Mouse (Mus musculus) hindbrain, embryonic 11.5 days (tissue): Measurements from ENCODE around the gene Psd. TPM values are rescaled to one million over a fixed set of nuclear protein-coding genes. Genes with fewer than 3 reads are reported as not detected.

Experiments used
- ATAC-seq: fragments of 200-750 bp; cut with Nextera tagmentation; 2 replicates; pipeline ENCODE4 v1.8.0; 2017; ENCODE audit warnings: mild to moderate bottlenecking, moderate TSS enrichment, moderate library complexity; ENCODE audit not compliant: low FRiP score
- DNase-seq: peaks from one replicate; pipeline ENCODE4 v3.0.0-alpha.2; 2015; ENCODE audit warnings: low spot score
- H3K27ac ChIP-seq: fragments of 300-500 bp; sonication (generic); 2 replicates; pipeline ENCODE4 v1.5.1; 2014; ENCODE audit warnings: mild to moderate bottlenecking, low read depth, low read length
- H3K27me3 ChIP-seq: fragments of 300-500 bp; sonication (generic); 2 replicates; pipeline ENCODE4 v1.6.1; 2014; ENCODE audit warnings: mild to moderate bottlenecking, low read length, moderate library complexity, mixed read lengths; ENCODE audit not compliant: control insufficient read depth, insufficient read depth
- H3K36me3 ChIP-seq: fragments of 300-500 bp; sonication (generic); 2 replicates; pipeline ENCODE4 v1.6.1; 2014; ENCODE audit warnings: mild to moderate bottlenecking, low read length, moderate library complexity, mixed read lengths; ENCODE audit not compliant: control insufficient read depth, insufficient read depth
- H3K4me1 ChIP-seq: fragments of 300-500 bp; sonication (generic); replicated peaks from 2 replicates; pipeline ENCODE4 v1.6.1; 2014; ENCODE audit warnings: low read length, mixed read lengths; ENCODE audit not compliant: control insufficient read depth, insufficient read depth
- H3K4me2 ChIP-seq: fragments of 300-500 bp; sonication (generic); replicated peaks from 2 replicates; pipeline ENCODE4 v1.6.1; 2014; ENCODE audit warnings: mild to moderate bottlenecking, low read depth, low read length
- H3K4me3 ChIP-seq: fragments of 300-500 bp; sonication (generic); 2 replicates; pipeline ENCODE4 v1.5.1; 2014; ENCODE audit warnings: low read depth, low read length
- H3K9ac ChIP-seq: fragments of 300-500 bp; sonication (generic); 2 replicates; pipeline ENCODE4 v1.6.1; 2014; ENCODE audit warnings: low read depth, low read length
- H3K9me3 ChIP-seq: fragments of 300-500 bp; sonication (generic); 2 replicates; pipeline ENCODE4 v1.6.1; 2016; ENCODE audit warnings: low read length; ENCODE audit not compliant: control insufficient read depth
- WGBS: fragments of 180-500 bp; shearing (Covaris S2); extraction: QIAGEN DNeasy Blood & Tissue Kit; methylation state at CpG from one replicate; pipeline ENCODE4 v1.1.7; 2014; 5-methylcytosine and 5-hydroxymethylcytosine counted together
- polyA plus RNA-seq: library from polyadenylated mRNA; unstranded; fragments of >200 nt; fragmentation: Nextera tagmentation; extraction: Ambion mirVana; gene quantifications from 2 replicates; pipeline ENCODE4 v1.2.1, GENCODE M21; 2014

Psd gene
- polyA plus RNA-seq, 1 experiment from 2014 or later, result 11.9 TPM

DNA sequence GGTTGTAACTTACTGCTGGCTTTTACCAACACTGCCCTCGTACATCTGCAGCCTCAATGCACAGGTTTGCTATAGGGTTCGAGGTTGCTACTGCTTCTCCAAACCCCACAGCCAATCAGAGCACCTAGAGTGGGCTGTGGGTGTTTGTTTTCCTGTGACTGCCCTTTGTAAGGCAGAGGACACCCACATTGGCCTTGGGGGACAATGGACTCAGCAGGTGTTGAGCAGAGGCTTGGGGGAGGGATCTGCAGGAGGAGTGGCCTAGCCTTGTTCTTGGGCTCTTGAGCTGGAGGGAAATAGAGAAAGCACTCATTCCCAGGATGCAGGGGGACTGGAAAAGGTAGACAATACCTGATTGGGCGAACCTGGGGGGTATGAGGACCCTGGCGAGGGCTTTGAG is 31.4 kb upstream of the Psd start:
- Histone ChIP-seq H3K9ac (no peak overlapping the region), H3K27ac (no peak overlapping the region)
- WGBS, result 50% methylated on average over 4 of the region's 4 CpGs

DNA sequence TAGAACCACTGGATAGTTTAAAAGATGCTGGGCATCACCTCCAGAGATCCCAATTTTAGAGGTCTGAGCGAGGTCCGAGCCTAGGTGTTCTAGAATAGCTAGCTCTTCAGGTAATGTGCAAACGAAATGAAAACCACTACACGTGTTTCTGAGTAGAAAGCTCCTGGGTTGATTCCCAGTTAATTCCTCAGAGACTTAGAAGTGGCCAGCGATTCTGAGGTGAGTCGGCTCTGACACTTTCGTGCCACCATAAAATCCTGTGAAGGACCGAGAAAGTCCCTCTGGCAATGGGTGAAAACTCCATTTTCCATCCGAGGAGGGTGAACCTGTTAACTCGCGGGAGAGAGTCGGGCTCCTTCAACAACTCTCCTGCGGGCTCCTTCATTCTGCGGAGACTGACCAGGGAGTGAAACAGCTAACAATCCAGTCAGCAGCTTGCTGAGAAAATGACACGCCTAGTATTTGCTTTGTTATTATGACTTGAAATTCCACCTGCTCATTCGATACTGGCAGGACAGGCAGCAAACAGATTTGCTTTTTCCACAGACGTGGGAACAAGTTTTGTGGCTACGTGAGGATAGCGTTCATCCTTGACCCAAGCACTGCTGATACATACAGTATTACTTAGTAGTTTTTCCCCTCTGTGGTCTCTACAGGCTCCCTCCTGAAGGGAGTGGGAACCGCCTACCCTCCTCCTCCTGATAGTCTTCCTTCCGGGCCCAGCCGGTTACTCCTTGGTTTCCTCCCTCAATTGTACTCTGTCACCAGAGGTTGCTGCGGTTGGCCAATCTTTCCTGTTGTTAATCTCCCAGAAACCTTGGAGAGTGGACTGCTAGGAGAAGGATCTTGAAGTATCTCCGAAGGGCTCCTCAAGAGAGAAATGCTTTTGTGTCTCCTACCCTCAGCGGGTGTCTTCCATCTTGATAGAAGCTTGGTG is 30.7 kb upstream of the Psd start:
- H3K4me2 ChIP-seq, result peak overlapping the region; percentile 52
- 20% methylated on average over 25 of the region's 25 CpGs for WGBS
- no peaks in the 10 kb centered on the region for H3K4me1 ChIP-seq
- H3K4me3 ChIP-seq, result peak overlapping the region; percentile 36; the same call in 1 of the 2 replicates
- H3K9me3 ChIP-seq, result no peaks in the 10 kb centered on the region
- ATAC-seq, result no peak
- peak; percentile 21 for DNase-seq
- H3K36me3 ChIP-seq, result no peaks in the 10 kb centered on the region
- no peak overlapping the region for H3K27ac ChIP-seq
- no peak overlapping the region; the same call in 1 of the 2 replicates for H3K9ac ChIP-seq
- H3K27me3 ChIP-seq, result peaks cover 14% of the 10 kb centered on the region; the same call in 1 of the 2 replicates

More for the DNA sequence above, 31.4 kb upstream of the Psd start:
- no peak for DNase-seq
- Histone ChIP-seq H3K4me1 (no peaks in the 10 kb centered on the region), H3K4me3 (no peak overlapping the region), H3K27me3 (peaks cover 14% of the 10 kb centered on the region; the same call in 1 of the 2 replicates), H3K9me3 (no peaks in the 10 kb centered on the region), H3K4me2 (no peak overlapping the region), H3K36me3 (no peaks in the 10 kb centered on the region)
- no peak for ATAC-seq

DNA sequence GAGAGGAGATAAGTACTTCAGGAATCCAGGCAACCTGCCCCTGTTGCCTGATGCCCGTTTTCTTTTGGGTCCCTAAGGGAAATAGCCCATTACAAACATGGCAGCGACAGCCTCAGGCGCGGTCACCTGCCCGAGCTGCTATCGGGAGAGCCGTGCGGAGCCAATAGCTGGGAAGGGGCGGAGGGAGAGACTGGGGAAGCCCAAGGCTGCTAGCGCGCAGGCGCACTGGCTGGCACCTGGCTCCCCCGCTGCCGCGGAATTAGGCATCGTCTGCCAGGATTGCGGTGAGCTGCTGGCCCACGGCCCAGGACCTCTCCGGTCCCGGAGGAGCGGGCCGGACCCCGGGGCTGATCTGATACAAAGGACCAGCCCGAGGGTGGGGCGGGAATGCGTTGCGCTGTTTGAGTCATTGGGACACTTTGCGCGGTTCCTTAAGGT is 29.8 kb upstream of the Psd start:
- H3K36me3 ChIP-seq, result no peaks in the 10 kb centered on the region
- no peaks in the 10 kb centered on the region for H3K4me1 ChIP-seq
- ATAC-seq (peak; percentile 73), DNase-seq (peak; percentile 88)
- peak overlapping the region; percentile 52 for H3K4me2 ChIP-seq
- no peak overlapping the region for H3K27ac ChIP-seq
- H3K9me3 ChIP-seq, result no peaks in the 10 kb centered on the region
- WGBS, result 0% methylated on average over 29 of the region's 29 CpGs
- peak overlapping the region; percentile 36 for H3K4me3 ChIP-seq
- H3K9ac ChIP-seq, result peak overlapping the region; percentile 42; the same call in 1 of the 2 replicates
- H3K27me3 ChIP-seq, result peaks cover 14% of the 10 kb centered on the region; the same call in 1 of the 2 replicates

DNA sequence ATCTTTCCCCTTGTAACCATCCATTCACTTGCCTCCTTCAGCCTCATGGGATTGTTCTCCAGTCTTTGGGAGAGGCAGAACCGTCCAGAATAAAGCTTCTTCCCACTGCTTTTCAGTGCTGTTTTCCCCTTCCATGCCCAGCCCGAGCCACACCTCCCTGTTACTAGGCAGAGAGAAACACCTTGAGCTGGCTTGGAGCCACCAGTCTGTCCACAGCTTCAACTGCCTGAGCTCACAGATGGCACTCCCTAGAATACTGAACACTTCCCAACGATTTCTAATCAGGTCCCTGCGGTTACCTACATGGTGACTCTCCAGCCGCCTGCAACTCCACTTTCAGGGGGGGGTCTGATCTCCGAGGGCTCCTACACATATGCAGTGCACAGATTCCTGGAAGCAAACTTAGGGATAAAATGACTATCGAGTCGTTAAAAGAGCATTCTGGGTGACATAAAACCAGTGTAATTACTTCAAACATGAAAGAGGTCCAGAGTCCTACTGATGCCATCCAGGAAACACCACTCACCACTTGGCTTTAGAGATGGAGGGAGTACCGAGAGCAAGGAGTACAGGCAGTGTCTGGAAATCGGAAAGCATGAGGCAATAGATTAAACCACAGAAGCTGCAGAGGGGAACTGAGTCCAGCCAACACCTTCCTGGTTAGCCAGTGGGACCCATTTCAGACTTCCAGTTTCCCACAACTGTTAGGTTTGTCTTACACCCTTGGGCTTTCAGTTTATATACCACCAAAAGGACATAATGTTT is 23.4 kb upstream of the Psd start, which contains the start of gene 2310034G01Rik:
2310034G01Rik (minus strand) TSS at position 135 of the 765 bp plus-strand sequence.
- Histone ChIP-seq H3K9me3 (no peaks in the 10 kb centered on the region), H3K27ac (peak within 1 kb of the TSS; percentile 72), H3K27me3 (peaks cover 12% of the 10 kb centered on the region), H3K9ac (peak within 1 kb of the TSS; percentile 67), H3K36me3 (no peaks in the 10 kb centered on the region), H3K4me1 (no peaks in the 10 kb centered on the region), H3K4me3 (peak within 1 kb of the TSS; percentile 50), H3K4me2 (peak within 1 kb of the TSS; percentile 96)
- WGBS, result 73% methylated on average over 10 of the region's 10 CpGs
- ATAC-seq (no peak), DNase-seq (no peak)

- Histone ChIP-seq H3K36me3 (no peaks in the 10 kb centered on the region), H3K27ac (no peak overlapping the region), H3K27me3 (peaks cover 12% of the 10 kb centered on the region), H3K4me1 (no peaks in the 10 kb centered on the region), H3K9me3 (no peaks in the 10 kb centered on the region), H3K4me3 (peak overlapping the region; percentile 50), H3K4me2 (peak overlapping the region; percentile 96), H3K9ac (no peak overlapping the region)
- no peak for DNase-seq
- peak; percentile 30; the same call in 1 of the 2 replicates for ATAC-seq
- WGBS, result 33% methylated on average over 6 of the region's 6 CpGs
These were observed 22.6 kb upstream of the Psd start for GRCm38 (mm10) chr19:46349550-46349949.

DNA sequence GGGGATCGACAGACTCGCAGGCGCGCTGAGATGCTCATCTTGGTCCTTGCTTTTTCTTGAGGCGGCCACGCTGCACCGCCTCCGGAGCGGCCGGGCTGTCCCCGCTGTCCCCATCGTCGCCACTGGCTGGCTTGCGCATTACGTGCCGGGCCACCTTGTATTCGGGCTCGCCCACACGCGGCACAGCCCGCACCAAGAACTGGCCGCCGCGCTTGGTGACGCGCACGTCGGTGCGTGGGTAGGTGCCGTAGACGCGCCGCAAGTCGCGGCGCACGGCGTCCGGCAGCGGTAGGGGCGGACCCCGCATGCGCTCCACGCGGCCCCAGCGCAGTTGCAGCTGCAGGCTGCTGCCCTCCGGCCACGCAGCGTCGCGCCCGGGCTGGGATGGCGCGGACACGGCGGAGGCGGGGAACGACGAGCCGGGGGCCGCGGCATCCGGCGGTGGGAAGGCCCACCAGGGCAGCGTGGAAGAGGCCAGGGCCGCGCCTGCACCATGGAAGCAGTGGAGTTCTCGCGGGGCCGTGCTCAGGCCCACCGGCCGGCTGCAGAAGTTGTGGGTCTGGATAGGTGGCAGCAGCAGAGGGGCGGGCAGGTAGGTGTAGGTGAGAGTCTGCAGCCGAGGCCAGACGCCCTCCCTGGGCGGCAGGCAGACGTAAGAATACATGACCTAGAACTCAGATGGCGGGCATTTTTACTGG is 22.0 kb upstream of the Psd start:
- peak overlapping the region; percentile 67 for H3K9ac ChIP-seq
- peak overlapping the region; percentile 96 for H3K4me2 ChIP-seq
- peak overlapping the region; percentile 72 for H3K27ac ChIP-seq
- peak; percentile 84 for DNase-seq
- H3K27me3 ChIP-seq, result peaks cover 12% of the 10 kb centered on the region
- peak overlapping the region; percentile 50 for H3K4me3 ChIP-seq
- H3K4me1 ChIP-seq, result no peaks in the 10 kb centered on the region
- under 1% methylated on average over 78 of the region's 78 CpGs for WGBS
- H3K36me3 ChIP-seq, result no peaks in the 10 kb centered on the region
- ATAC-seq, result peak; percentile 82
- no peaks in the 10 kb centered on the region for H3K9me3 ChIP-seq

DNA sequence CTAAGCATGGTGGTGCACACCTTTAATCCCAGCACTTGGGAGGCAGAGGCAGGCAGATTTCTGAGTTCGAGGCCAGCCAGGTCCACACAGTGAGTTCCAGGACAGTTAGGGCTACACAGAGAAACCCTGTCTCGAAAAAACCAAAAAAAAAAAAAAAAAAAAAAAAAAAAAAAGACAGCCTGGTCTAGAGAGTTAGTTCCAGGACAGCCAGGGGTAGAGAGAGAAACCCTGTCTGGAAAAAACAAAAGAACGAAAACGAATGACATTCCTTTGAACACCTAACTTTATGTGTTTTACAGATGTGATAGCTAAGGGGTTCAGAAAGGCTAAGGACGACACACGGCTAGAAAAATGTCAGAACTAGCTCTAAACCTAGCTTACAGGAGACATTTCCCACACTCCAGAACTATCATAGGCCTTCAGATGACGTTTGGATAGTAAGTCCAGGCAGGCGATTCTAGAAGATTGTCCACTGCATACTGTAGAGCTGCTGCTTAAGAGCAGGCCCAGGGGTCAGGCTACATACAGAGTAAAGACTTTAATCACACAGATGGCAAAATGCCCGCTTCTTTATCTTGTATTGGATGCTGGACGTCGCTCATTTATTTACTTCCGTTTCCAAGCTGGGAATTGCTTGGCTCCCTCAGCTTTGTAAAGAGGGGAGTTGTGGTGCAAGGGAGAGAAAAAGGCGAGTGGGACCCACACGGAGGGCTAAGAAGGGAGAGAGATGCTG is 21.1 kb upstream of the Psd start:
- Histone ChIP-seq H3K27me3 (peaks cover 12% of the 10 kb centered on the region), H3K36me3 (no peaks in the 10 kb centered on the region), H3K4me2 (peak overlapping the region; percentile 96), H3K9me3 (no peaks in the 10 kb centered on the region), H3K9ac (peak overlapping the region; percentile 67), H3K27ac (peak overlapping the region; percentile 72), H3K4me3 (peak overlapping the region; percentile 50), H3K4me1 (no peaks in the 10 kb centered on the region)
- WGBS, result 35% methylated on average over 14 of the region's 14 CpGs
- DNase-seq (no peak), ATAC-seq (0 out of 2 replicates have a peak, but pooled peaks have one; percentile 43)
